Mouse (Mus musculus) Muller cell, postnatal 12 days (primary cell): Measurements from ENCODE around the gene Spef1.

Experiments used
- DNase-seq: peaks from one replicate; pipeline ENCODE4 v3.0.0-alpha.2; 2015; ENCODE audit errors: inconsistent ontology term

Gene Spef1

GRCm38 (mm10) chr2:131124166-131124565 is 62.9 kb downstream of the Spef1 start:
- no peak for DNase-seq
